Mouse (Mus musculus): ENCODE data around the gene Jakmip3. TPM values are rescaled to one million over a fixed set of nuclear protein-coding genes. Genes with fewer than 3 reads are reported as not detected.

The Jakmip3 gene
- polyA plus RNA-seq, 1 experiment from 2014 or later, result 0.12 TPM

GRCm38 (mm10) chr7:139087801-139088200, 147.3 kb downstream of the Jakmip3 start:
- H3K4me2 ChIP-seq (replicated peaks; ENCODE audit: low read depth, low read length), result no peak overlapping the region
- ATAC-seq (ENCODE audit: insufficient number of reproducible peaks, insufficient read depth, low FRiP score, low read depth), result no peak
- WGBS, result 46% methylated on average over 2 of the region's 2 CpGs

GRCm38 (mm10) chr7:139089892-139090874, 149.7 kb downstream of the Jakmip3 start:
- Histone ChIP-seq H3K4me1 (ENCODE audit: control insufficient read depth, insufficient read depth, low read length) (no peaks in the 10 kb centered on the region), H3K4me2 (replicated peaks; ENCODE audit: low read depth, low read length) (no peak overlapping the region), H3K9me3 (ENCODE audit: control insufficient read depth, low read depth, low read length) (no peaks in the 10 kb centered on the region), H3K27ac (ENCODE audit: low read length) (no peak overlapping the region), H3K27me3 (ENCODE audit: control insufficient read depth, insufficient read depth, low read length) (no peaks in the 10 kb centered on the region), H3K36me3 (ENCODE audit: control insufficient read depth, insufficient read depth, low read length) (peaks cover 6% of the 10 kb centered on the region), H3K9ac (replicated peaks; ENCODE audit: low read depth, low read length) (no peak overlapping the region), H3K4me3 (ENCODE audit: low read depth, low read length) (no peak overlapping the region)
- WGBS, result 87% methylated on average over 12 of the region's 12 CpGs
- ATAC-seq (ENCODE audit: insufficient number of reproducible peaks, insufficient read depth, low FRiP score, low read depth), result no peak

More at GRCm38 (mm10) chr7:139087801-139088200, 147.3 kb downstream of the Jakmip3 start:
- Histone ChIP-seq H3K27ac (ENCODE audit: low read length) (no peak overlapping the region), H3K9ac (replicated peaks; ENCODE audit: low read depth, low read length) (no peak overlapping the region), H3K36me3 (ENCODE audit: control insufficient read depth, insufficient read depth, low read length) (peaks cover 6% of the 10 kb centered on the region; the same call in 1 of the 2 replicates), H3K4me1 (ENCODE audit: control insufficient read depth, insufficient read depth, low read length) (no peaks in the 10 kb centered on the region), H3K27me3 (ENCODE audit: control insufficient read depth, insufficient read depth, low read length) (no peaks in the 10 kb centered on the region), H3K4me3 (ENCODE audit: low read depth, low read length) (no peak overlapping the region), H3K9me3 (ENCODE audit: control insufficient read depth, low read depth, low read length) (no peaks in the 10 kb centered on the region)

GRCm38 (mm10) chr7:139091681-139092080, 151.2 kb downstream of the Jakmip3 start:
- H3K9me3 ChIP-seq (ENCODE audit: control insufficient read depth, low read depth, low read length), result no peaks in the 10 kb centered on the region
- H3K9ac ChIP-seq (replicated peaks; ENCODE audit: low read depth, low read length), result no peak overlapping the region
- H3K4me3 ChIP-seq (ENCODE audit: low read depth, low read length), result no peak overlapping the region
- peaks cover 6% of the 10 kb centered on the region for H3K36me3 ChIP-seq (ENCODE audit: control insufficient read depth, insufficient read depth, low read length)
- ATAC-seq (ENCODE audit: insufficient number of reproducible peaks, insufficient read depth, low FRiP score, low read depth), result no peak
- no peaks in the 10 kb centered on the region for H3K27me3 ChIP-seq (ENCODE audit: control insufficient read depth, insufficient read depth, low read length)
- 87% methylated on average over 9 of the region's 9 CpGs for WGBS
- no peaks in the 10 kb centered on the region for H3K4me1 ChIP-seq (ENCODE audit: control insufficient read depth, insufficient read depth, low read length)
- no peak overlapping the region for H3K27ac ChIP-seq (ENCODE audit: low read length)
- H3K4me2 ChIP-seq (replicated peaks; ENCODE audit: low read depth, low read length), result no peak overlapping the region

GRCm38 (mm10) chr7:139092676-139093075, 152.1 kb downstream of the Jakmip3 start:
- Histone ChIP-seq H3K9ac (replicated peaks; ENCODE audit: low read depth, low read length) (no peak overlapping the region), H3K4me1 (ENCODE audit: control insufficient read depth, insufficient read depth, low read length) (no peaks in the 10 kb centered on the region), H3K4me2 (replicated peaks; ENCODE audit: low read depth, low read length) (no peak overlapping the region), H3K27me3 (ENCODE audit: control insufficient read depth, insufficient read depth, low read length) (no peaks in the 10 kb centered on the region), H3K27ac (ENCODE audit: low read length) (no peak overlapping the region), H3K36me3 (ENCODE audit: control insufficient read depth, insufficient read depth, low read length) (peaks cover 6% of the 10 kb centered on the region), H3K9me3 (ENCODE audit: control insufficient read depth, low read depth, low read length) (no peaks in the 10 kb centered on the region), H3K4me3 (ENCODE audit: low read depth, low read length) (no peak overlapping the region)
- WGBS, result 89% methylated on average over 5 of the region's 5 CpGs
- no peak for ATAC-seq (ENCODE audit: insufficient number of reproducible peaks, insufficient read depth, low FRiP score, low read depth)

GRCm38 (mm10) chr7:139093124-139093523, 152.6 kb downstream of the Jakmip3 start:
- WGBS, result 85% methylated on average over 5 of the region's 5 CpGs
- Histone ChIP-seq H3K9ac (replicated peaks; ENCODE audit: low read depth, low read length) (no peak overlapping the region), H3K9me3 (ENCODE audit: control insufficient read depth, low read depth, low read length) (no peaks in the 10 kb centered on the region), H3K27me3 (ENCODE audit: control insufficient read depth, insufficient read depth, low read length) (no peaks in the 10 kb centered on the region), H3K36me3 (ENCODE audit: control insufficient read depth, insufficient read depth, low read length) (peaks cover 6% of the 10 kb centered on the region), H3K27ac (ENCODE audit: low read length) (no peak overlapping the region), H3K4me2 (replicated peaks; ENCODE audit: low read depth, low read length) (no peak overlapping the region), H3K4me1 (ENCODE audit: control insufficient read depth, insufficient read depth, low read length) (no peaks in the 10 kb centered on the region), H3K4me3 (ENCODE audit: low read depth, low read length) (no peak overlapping the region)
- ATAC-seq (ENCODE audit: insufficient number of reproducible peaks, insufficient read depth, low FRiP score, low read depth), result no peak

GRCm38 (mm10) chr7:139093781-139094180, 153.3 kb downstream of the Jakmip3 start:
- H3K4me1 ChIP-seq (ENCODE audit: control insufficient read depth, insufficient read depth, low read length), result no peaks in the 10 kb centered on the region
- peaks cover 6% of the 10 kb centered on the region for H3K36me3 ChIP-seq (ENCODE audit: control insufficient read depth, insufficient read depth, low read length)
- no peak overlapping the region for H3K4me2 ChIP-seq (replicated peaks; ENCODE audit: low read depth, low read length)
- no peaks in the 10 kb centered on the region for H3K9me3 ChIP-seq (ENCODE audit: control insufficient read depth, low read depth, low read length)
- no peak overlapping the region for H3K9ac ChIP-seq (replicated peaks; ENCODE audit: low read depth, low read length)
- no peak for ATAC-seq (ENCODE audit: insufficient number of reproducible peaks, insufficient read depth, low FRiP score, low read depth)
- 79% methylated on average over 7 of the region's 7 CpGs for WGBS
- H3K27me3 ChIP-seq (ENCODE audit: control insufficient read depth, insufficient read depth, low read length), result no peaks in the 10 kb centered on the region
- no peak overlapping the region for H3K4me3 ChIP-seq (ENCODE audit: low read depth, low read length)
- no peak overlapping the region for H3K27ac ChIP-seq (ENCODE audit: low read length)

GRCm38 (mm10) chr7:139094761-139095160, 154.2 kb downstream of the Jakmip3 start:
- H3K4me2 ChIP-seq (replicated peaks; ENCODE audit: low read depth, low read length), result no peak overlapping the region
- H3K9me3 ChIP-seq (ENCODE audit: control insufficient read depth, low read depth, low read length), result no peaks in the 10 kb centered on the region
- no peak overlapping the region for H3K27ac ChIP-seq (ENCODE audit: low read length)
- H3K36me3 ChIP-seq (ENCODE audit: control insufficient read depth, insufficient read depth, low read length), result peaks cover 6% of the 10 kb centered on the region
- no peak for ATAC-seq (ENCODE audit: insufficient number of reproducible peaks, insufficient read depth, low FRiP score, low read depth)
- 85% methylated on average over 6 of the region's 6 CpGs for WGBS
- no peaks in the 10 kb centered on the region for H3K27me3 ChIP-seq (ENCODE audit: control insufficient read depth, insufficient read depth, low read length)
- H3K4me1 ChIP-seq (ENCODE audit: control insufficient read depth, insufficient read depth, low read length), result no peaks in the 10 kb centered on the region
- H3K4me3 ChIP-seq (ENCODE audit: low read depth, low read length), result no peak overlapping the region
- no peak overlapping the region for H3K9ac ChIP-seq (replicated peaks; ENCODE audit: low read depth, low read length)

GRCm38 (mm10) chr7:139095282-139095681, 154.8 kb downstream of the Jakmip3 start:
- H3K4me3 ChIP-seq (ENCODE audit: low read depth, low read length), result no peak overlapping the region
- H3K9ac ChIP-seq (replicated peaks; ENCODE audit: low read depth, low read length), result no peak overlapping the region
- H3K36me3 ChIP-seq (ENCODE audit: control insufficient read depth, insufficient read depth, low read length), result peaks cover 6% of the 10 kb centered on the region
- WGBS, result 85% methylated on average over 7 of the region's 7 CpGs
- no peak for ATAC-seq (ENCODE audit: insufficient number of reproducible peaks, insufficient read depth, low FRiP score, low read depth)
- H3K4me2 ChIP-seq (replicated peaks; ENCODE audit: low read depth, low read length), result no peak overlapping the region
- no peaks in the 10 kb centered on the region for H3K9me3 ChIP-seq (ENCODE audit: control insufficient read depth, low read depth, low read length)
- H3K27ac ChIP-seq (ENCODE audit: low read length), result no peak overlapping the region
- no peaks in the 10 kb centered on the region for H3K4me1 ChIP-seq (ENCODE audit: control insufficient read depth, insufficient read depth, low read length)
- H3K27me3 ChIP-seq (ENCODE audit: control insufficient read depth, insufficient read depth, low read length), result no peaks in the 10 kb centered on the region

Data from stomach, embryonic 14.5 days (tissue).